Mouse (Mus musculus) heart, adult 2 months (tissue): ENCODE data around the gene Taldo1. TPM values are rescaled to one million over a fixed set of nuclear protein-coding genes. Genes with fewer than 3 reads are reported as not detected.

Source experiments
- DNase-seq, 2 experiments: peaks; one replicate each; pipeline ENCODE4 v3.0.0; 2021
- H3K27ac ChIP-seq: fragments of 200-600 bp; 2 replicates; pipeline ENCODE4 v1.8.1; 2022
- H3K27me3 ChIP-seq: fragments of 200-500 bp; 2 replicates; pipeline ENCODE4 v1.6.1; 2012; ENCODE audit warnings: mild to moderate bottlenecking, low read length, inconsistent platforms, mixed read lengths; ENCODE audit not compliant: control insufficient read depth, insufficient read depth
- H3K36me3 ChIP-seq: fragments of 200-500 bp; 2 replicates; pipeline ENCODE4 v1.6.1; 2012; ENCODE audit warnings: low read length, inconsistent platforms; ENCODE audit not compliant: control insufficient read depth, insufficient read depth
- H3K4me1 ChIP-seq: fragments of 200-500 bp; 2 replicates; pipeline ENCODE4 v1.6.1; 2011; ENCODE audit warnings: low read length; ENCODE audit not compliant: control insufficient read depth, insufficient read depth
- H3K4me3 ChIP-seq: fragments of 200-600 bp; 2 replicates; pipeline ENCODE4 v1.8.1; 2022
- H3K79me2 ChIP-seq: fragments of 200-500 bp; replicated peaks from 2 replicates; pipeline ENCODE4 v1.6.1; 2012; ENCODE audit warnings: mild to moderate bottlenecking, inconsistent platforms, low read length, moderate library complexity, mixed read lengths; ENCODE audit not compliant: control insufficient read depth, insufficient read depth
- H3K9ac ChIP-seq: fragments of 200-500 bp; 2 replicates; pipeline ENCODE4 v1.6.1; 2012; ENCODE audit warnings: low read depth, mild to moderate bottlenecking, control low read depth, inconsistent platforms, low read length, mixed read lengths
- CTCF ChIP-seq: fragments of 200-600 bp; IDR thresholded peaks from 2 replicates; pipeline ENCODE4 v1.8.1; 2022; ENCODE audit warnings: antibody characterized with exemption, mild to moderate bottlenecking, moderate library complexity
- EP300 ChIP-seq: fragments of 200-500 bp; IDR thresholded peaks from 2 replicates; pipeline ENCODE4 v1.6.1; 2011; ENCODE audit warnings: low read depth, low read length, control low read depth; ENCODE audit not compliant: insufficient read depth
- POLR2A ChIP-seq: fragments of 200-500 bp; IDR thresholded peaks from 2 replicates; pipeline ENCODE4 v1.6.1; 2011; ENCODE audit warnings: mild to moderate bottlenecking, low read depth, low read length, control low read depth; ENCODE audit not compliant: insufficient read depth
- WGBS: fragments of 180-500 bp; shearing (Covaris S2); methylation state at CpG from one replicate; pipeline ENCODE4 v1.1.7; 2018; 5-methylcytosine and 5-hydroxymethylcytosine counted together
- intact Hi-C: fragments of 180-260 bp; cut with DNase I; formaldehyde crosslinking; loops from one replicate; pipeline ENCODE4 v1.15.1; 2025
- polyA plus RNA-seq: library from polyadenylated mRNA; depleted of rRNA; stranded (reverse); fragments of >200 nt; gene quantifications from 2 replicates; pipeline ENCODE4 v1.2.3, GENCODE M21; 2012
- total RNA-seq, 2 experiments: library from RNA; stranded (reverse); gene quantifications; 2 replicates each; pipeline ENCODE4 v1.2.3; 2021

The Taldo1 gene
- total and polyA plus RNA-seq, 3 experiments: 110 to 132 (median 116) TPM

- no peak overlapping the region for H3K4me3 ChIP-seq
- no peak overlapping the region for H3K27ac ChIP-seq
- H3K9ac ChIP-seq: no peak overlapping the region
- H3K4me1 ChIP-seq: peaks cover 9% of the 10 kb centered on the region
- H3K36me3 ChIP-seq: no peaks in the 10 kb centered on the region
- 60% methylated on average over 9 of the region's 9 CpGs for WGBS
- intact Hi-C loops: loop anchor here (2.0 to 5.0 kb wide), 2 partner anchors 62 to 137 kb away; no protein-coding TSS in a partner anchor
- H3K79me2 ChIP-seq: peaks cover 2% of the 10 kb centered on the region; the same call in 1 of the 2 replicates
- DNase-seq: no peak
- no peaks in the 10 kb centered on the region for H3K27me3 ChIP-seq
- TF ChIP-seq CTCF (no peak), POLR2A (no peak), EP300 (no peak)
These were observed 1.4 kb upstream of the Taldo1 start for GRCm38 (mm10) chr7:141390326-141391259.

- Histone ChIP-seq H3K4me1 (peaks cover 9% of the 10 kb centered on the region), H3K4me3 (peak overlapping the region; percentile 86), H3K79me2 (peaks cover 2% of the 10 kb centered on the region), H3K27ac (peak overlapping the region; percentile 81), H3K27me3 (no peaks in the 10 kb centered on the region), H3K36me3 (no peaks in the 10 kb centered on the region), H3K9ac (peak overlapping the region; percentile 58)
- WGBS: 19% methylated on average over 9 of the region's 9 CpGs
- intact Hi-C loops: loop anchor here (5.0 kb wide), 1 partner anchor 135 kb away; no protein-coding TSS in a partner anchor
- DNase-seq: no peak
- TF ChIP-seq EP300: no peak
- TF ChIP-seq CTCF: no peak
- no peak for TF ChIP-seq POLR2A
These were observed 688 bp downstream of the Taldo1 start for GRCm38 (mm10) chr7:141392552-141393222.

- H3K27ac ChIP-seq: no peak overlapping the region
- intact Hi-C loops: loop anchor here (5.0 kb wide), 1 partner anchor 133 kb away; no protein-coding TSS in a partner anchor
These were observed 2.2 kb downstream of the Taldo1 start for GRCm38 (mm10) chr7:141394158-141394557.

GRCm38 (mm10) chr7:141394771-141395170 is 2.8 kb downstream of the Taldo1 start:
- TF ChIP-seq EP300: no peak
- peak; percentile 88 for TF ChIP-seq CTCF
- intact Hi-C loops: loop anchor here (5.0 kb wide), 1 partner anchor 133 kb away; no protein-coding TSS in a partner anchor
- WGBS: 29% methylated on average over 6 of the region's 6 CpGs
- Histone ChIP-seq H3K9ac (no peak overlapping the region), H3K79me2 (peaks cover 2% of the 10 kb centered on the region), H3K36me3 (no peaks in the 10 kb centered on the region), H3K27me3 (no peaks in the 10 kb centered on the region), H3K4me1 (peaks cover 9% of the 10 kb centered on the region), H3K4me3 (no peak overlapping the region), H3K27ac (no peak overlapping the region)
- DNase-seq: peak; percentile 49 to 67

More at GRCm38 (mm10) chr7:141394158-141394557, 2.2 kb downstream of the Taldo1 start:
- no peak for DNase-seq
- WGBS: 70% methylated on average over 7 of the region's 7 CpGs
- H3K27me3 ChIP-seq: no peaks in the 10 kb centered on the region
- TF ChIP-seq POLR2A (no peak), CTCF (no peak), EP300 (no peak)
- peaks cover 9% of the 10 kb centered on the region for H3K4me1 ChIP-seq
- H3K36me3 ChIP-seq: no peaks in the 10 kb centered on the region
- H3K4me3 ChIP-seq: no peak overlapping the region
- no peak overlapping the region for H3K9ac ChIP-seq
- H3K79me2 ChIP-seq: peaks cover 2% of the 10 kb centered on the region

- Histone ChIP-seq H3K27me3 (no peaks in the 10 kb centered on the region), H3K36me3 (no peaks in the 10 kb centered on the region), H3K27ac (no peak overlapping the region), H3K4me3 (no peak overlapping the region), H3K4me1 (peaks cover 9% of the 10 kb centered on the region), H3K9ac (no peak overlapping the region), H3K79me2 (peaks cover 2% of the 10 kb centered on the region)
- no peak for DNase-seq
- WGBS: 78% methylated on average over 1 of the region's 1 CpGs
- intact Hi-C loops: no loop called here
- TF ChIP-seq POLR2A: no peak
- TF ChIP-seq EP300: no peak
- no peak for TF ChIP-seq CTCF
These were observed 3.3 kb downstream of the Taldo1 start for GRCm38 (mm10) chr7:141395348-141395747.

- intact Hi-C loops: no loop called here
- DNase-seq: peak; percentile 53 to 64
These were observed 11.3 kb downstream of the Taldo1 start for GRCm38 (mm10) chr7:141403305-141403704.

More at GRCm38 (mm10) chr7:141403305-141403704, 11.3 kb downstream of the Taldo1 start:
- Histone ChIP-seq H3K36me3 (no peaks in the 10 kb centered on the region), H3K4me1 (no peaks in the 10 kb centered on the region), H3K27ac (no peak overlapping the region), H3K4me3 (no peak overlapping the region), H3K79me2 (no peaks in the 10 kb centered on the region), H3K9ac (no peak overlapping the region), H3K27me3 (no peaks in the 10 kb centered on the region)
- WGBS: 32% methylated on average over 5 of the region's 5 CpGs
- TF ChIP-seq EP300: 0 out of 2 replicates have a peak, but pooled peaks have one; percentile 63
- TF ChIP-seq POLR2A: no peak
- TF ChIP-seq CTCF: peak; percentile 77
